Comparison of ENCODE assay signal across 9 mouse cellular contexts in genomic region chr10:13688386-13689120, GRCm38 (mm10).
DNase-seq lines count a peak whose midpoint lies in the region; ATAC-seq and TF ChIP-seq lines count a peak whose summit lies in the region.
"Had no signal": no experiment of that assay in that cellular context is flagged by ENCODE, and none has a peak within 500 bp of the region (broad histone marks: within the 10 kb centered on the region; RNA-seq: fewer than 3 reads in every experiment).

No protein-coding gene starts in this region.

- WGBS in heart, embryonic 10.5 days, result 81% methylated on average over 15 of the region's 15 CpGs
- 46% methylated on average over 15 of the region's 15 CpGs for WGBS in embryonic facial prominence, embryonic 14.5 days

- intact Hi-C loops in heart, postnatal 10 days (cut with DNase I), result loop anchor here (5.0 kb wide), 1 partner anchor 279 kb away; the partner anchor contains the start of gene Hivep2

- TF ChIP-seq CTCF in layer of hippocampus, adult 2 months (conservative IDR thresholded peaks at IDR 0.05), result no peak

- H3K9ac ChIP-seq in embryonic facial prominence, embryonic 14.5 days (ENCODE audit: low read depth, low read length), result no peak overlapping the region
- H3K9ac ChIP-seq: liver, postnatal 0 days had no signal

- no peaks in the 10 kb centered on the region for H3K27me3 ChIP-seq in heart, embryonic 10.5 days (ENCODE audit: insufficient read depth, poor library complexity, severe bottlenecking)
- H3K27me3 ChIP-seq in embryonic facial prominence, embryonic 14.5 days (replicated peaks; ENCODE audit: control insufficient read depth, insufficient read depth, low read length), result no peaks in the 10 kb centered on the region

- H3K27ac ChIP-seq in heart, embryonic 10.5 days, result no peak overlapping the region
- H3K27ac ChIP-seq in embryonic facial prominence, embryonic 14.5 days (replicated peaks; ENCODE audit: low read depth, low read length), result no peak overlapping the region
- H3K27ac ChIP-seq in layer of hippocampus, adult 2 months, result no peak overlapping the region

- peak; percentile 12 to 18 for DNase-seq in heart, postnatal 10 days
- DNase-seq in heart, embryonic 10.5 days (ENCODE audit: low spot score), result no peak
- peak; percentile 87 for DNase-seq in Muller cell, postnatal 12 days (ENCODE audit: inconsistent ontology term)
- DNase-seq in embryonic facial prominence, embryonic 14.5 days (ENCODE audit: low spot score), result peak; percentile 87
- DNase-seq in kidney, postnatal 25 days, result peak; percentile 32 to 55
- no peak for DNase-seq in layer of hippocampus, adult 2 months (ENCODE audit: low spot score in 2 of 2)
- no peak for DNase-seq in layer of hippocampus, adult 9-11 months
- DNase-seq: liver, postnatal 0 days had no signal

- H3K36me3 ChIP-seq in heart, embryonic 10.5 days, result no peaks in the 10 kb centered on the region
- no peaks in the 10 kb centered on the region for H3K36me3 ChIP-seq in embryonic facial prominence, embryonic 14.5 days (ENCODE audit: control insufficient read depth, insufficient read depth, low read length)

- no peak overlapping the region for H3K4me2 ChIP-seq in embryonic facial prominence, embryonic 14.5 days (ENCODE audit: low read depth, low read length)

- H3K9me3 ChIP-seq in heart, embryonic 10.5 days, result no peaks in the 10 kb centered on the region
- H3K9me3 ChIP-seq in embryonic facial prominence, embryonic 14.5 days (ENCODE audit: control insufficient read depth, low read length), result no peaks in the 10 kb centered on the region

- H3K4me3 ChIP-seq in heart, embryonic 10.5 days, result no peak overlapping the region
- no peak overlapping the region for H3K4me3 ChIP-seq in embryonic facial prominence, embryonic 14.5 days (ENCODE audit: low read depth, low read length)
- H3K4me3 ChIP-seq in layer of hippocampus, adult 2 months, result no peak overlapping the region
- H3K4me3 ChIP-seq: erythroblast, embryonic 14.5 days had no signal

- peak; percentile 74 for ATAC-seq in embryonic facial prominence, embryonic 14.5 days (ENCODE audit: low read depth)
- ATAC-seq: liver, postnatal 0 days had no signal

- peaks cover 6% of the 10 kb centered on the region; the same call in 1 of the 2 replicates for H3K4me1 ChIP-seq in heart, embryonic 10.5 days
- H3K4me1 ChIP-seq in embryonic facial prominence, embryonic 14.5 days (ENCODE audit: control insufficient read depth, insufficient read depth, low read length), result peaks cover 28% of the 10 kb centered on the region

Comparison
In these comparisons a context has a peak if more than half of its experiments do, and no peak if none do; other contexts are left out.
1. DNase-seq: peak in heart, postnatal 10 days (2 of 2), Muller cell, postnatal 12 days (single experiment), embryonic facial prominence, embryonic 14.5 days (single experiment) and kidney, postnatal 25 days (2 of 2); none in heart, embryonic 10.5 days (single experiment), layer of hippocampus, adult 2 months (0 of 2) and layer of hippocampus, adult 9-11 months (single experiment).